Mouse (Mus musculus): Measurements from ENCODE around the gene Polr3b. TPM values are rescaled to one million over a fixed set of nuclear protein-coding genes. Genes with fewer than 3 reads are reported as not detected.

Gene Polr3b
- polyA plus RNA-seq (2015; fragmentation: Nextera tagmentation; extraction: Ambion mirVana): 7.4 and 7.7 TPM in 2 replicates

GRCm38 (mm10) chr10:84621826-84622790 is at the start of gene Polr3b:
TSS of gene Polr3b (plus strand) at chr10:84622292.

GRCm38 (mm10) chr10:84576395-84577070 is 45.6 kb upstream of the Polr3b start, which contains the start of gene Tcp11l2:
TSS of gene Tcp11l2 (plus strand) at chr10:84576626.

GRCm38 (mm10) chr10:84755786-84756203 is 133.7 kb downstream of the Polr3b start, which contains the start of gene Rfx4:
TSS of gene Rfx4 (plus strand) at chr10:84756062.

Other genes with a start within 250 kb of the Polr3b start
- gene Nuak1, start 181.7 kb upstream of the Polr3b start, polyA plus RNA-seq (2015; fragmentation: Nextera tagmentation; extraction: Ambion mirVana): 0.64 and 0.90 TPM in 2 replicates
- gene Ckap4, start 88.2 kb upstream of the Polr3b start, polyA plus RNA-seq (2015; fragmentation: Nextera tagmentation; extraction: Ambion mirVana): 29.9 and 36.1 TPM in 2 replicates
- gene Tcp11l2, start 45.7 kb upstream of the Polr3b start, polyA plus RNA-seq (2015; fragmentation: Nextera tagmentation; extraction: Ambion mirVana): 52.8 and 66.5 TPM in 2 replicates
- 0.05 and 0.06 TPM in 2 replicates for gene Rfx4, start 133.8 kb downstream of the Polr3b start, polyA plus RNA-seq (2015; fragmentation: Nextera tagmentation; extraction: Ambion mirVana)

Measured in spleen, postnatal 0 days (tissue).